Mouse (Mus musculus) G1E (cell line): ENCODE data around the gene Jdp2.

Experiments used
- CTCF ChIP-seq: IDR thresholded peaks from 2 replicates; pipeline ENCODE4 v1.5.1; 2012; ENCODE audit warnings: low read depth, low read length, inconsistent platforms, mixed read lengths
- GATA1 ChIP-seq: IDR thresholded peaks from 2 replicates; pipeline ENCODE4 v1.6.1; 2012; ENCODE audit warnings: borderline replicate concordance, low read length, inconsistent platforms, mixed read lengths
- GATA2 ChIP-seq: IDR thresholded peaks from 2 replicates; pipeline ENCODE4 v1.6.1; 2012; ENCODE audit warnings: low read depth, low read length, inconsistent platforms, borderline replicate concordance
- POLR2AphosphoS5 ChIP-seq: IDR thresholded peaks from 2 replicates; pipeline ENCODE4 v1.6.1; 2012; ENCODE audit warnings: low read depth, low read length, inconsistent platforms; ENCODE audit not compliant: insufficient replicate concordance
- TAL1 ChIP-seq: conservative IDR thresholded peaks from 2 replicates; pipeline ENCODE4 v1.6.1; 2012; ENCODE audit warnings: low read depth, low read length, inconsistent platforms, mixed read lengths

GRCm38 (mm10) chr12:85585761-85586258 is 13.0 kb upstream of the Jdp2 start:
- TF ChIP-seq CTCF, result no peak
- no peak for TF ChIP-seq POLR2AphosphoS5
- no peak for TF ChIP-seq GATA1
- TF ChIP-seq GATA2, result no peak
- TF ChIP-seq TAL1, result no peak
